Mouse (Mus musculus) liver, adult 2 months (tissue): Measurements from ENCODE around the gene Anapc5.
A peak's percentile ranks its signal among the peaks of the same experiment; 100 is the strongest.

Source experiments
- CTCF ChIP-seq: fragments of 200-500 bp; IDR thresholded peaks from 2 replicates; pipeline ENCODE4 v1.5.1; 2011; ENCODE audit warnings: low read depth, low read length, control low read depth
- POLR2A ChIP-seq: fragments of 200-500 bp; IDR thresholded peaks from 2 replicates; pipeline ENCODE4 v1.6.1; 2011; ENCODE audit warnings: low read length, control low read depth; ENCODE audit not compliant: insufficient read depth; ENCODE audit errors: extremely low read depth

GRCm38 (mm10) chr5:122850319-122851002, 29.3 kb upstream of the Anapc5 start:
- no peak for TF ChIP-seq POLR2A
- peak; percentile 27 for TF ChIP-seq CTCF
